Mouse (Mus musculus): ENCODE results near the gene Fancc. TPM values are rescaled to one million over a fixed set of nuclear protein-coding genes. Genes with fewer than 3 reads are reported as not detected.

Fancc gene
- polyA plus RNA-seq, 1 experiment from 2014 or later: 21.2 TPM

- Histone ChIP-seq H3K4me3 (peak overlapping the region; percentile 12; the same call in 1 of the 2 replicates), H3K9ac (peak overlapping the region; percentile 61), H3K4me1 (peaks cover 90% of the 10 kb centered on the region), H3K36me3 (peaks cover 26% of the 10 kb centered on the region), H3K9me3 (no peaks in the 10 kb centered on the region), H3K4me2 (peak overlapping the region; percentile 82), H3K27ac (peak overlapping the region; percentile 83), H3K27me3 (no peaks in the 10 kb centered on the region)
- no peak for ATAC-seq (ENCODE audit: insufficient number of reproducible peaks, insufficient read depth, low FRiP score, low TSS enrichment, low read depth)
- WGBS: 80% methylated on average over 7 of the region's 7 CpGs
Observed at GRCm38 (mm10) chr13:63249171-63249570, 247.9 kb downstream of the Fancc start.

GRCm38 (mm10) chr13:63248318-63248717, 248.8 kb downstream of the Fancc start:
- ATAC-seq (ENCODE audit: insufficient number of reproducible peaks, insufficient read depth, low FRiP score, low TSS enrichment, low read depth): no peak
- 87% methylated on average over 10 of the region's 10 CpGs for WGBS
- H3K9ac ChIP-seq: peak overlapping the region; percentile 61
- peak overlapping the region; percentile 86 for H3K27ac ChIP-seq
- H3K36me3 ChIP-seq: peaks cover 21% of the 10 kb centered on the region
- H3K9me3 ChIP-seq: no peaks in the 10 kb centered on the region
- H3K4me2 ChIP-seq: peak overlapping the region; percentile 82
- H3K4me1 ChIP-seq: peaks cover 91% of the 10 kb centered on the region
- H3K4me3 ChIP-seq: peak overlapping the region; percentile 0; the same call in 1 of the 2 replicates
- no peaks in the 10 kb centered on the region for H3K27me3 ChIP-seq

- Histone ChIP-seq H3K36me3 (peaks cover 21% of the 10 kb centered on the region), H3K9me3 (no peaks in the 10 kb centered on the region)
Observed at GRCm38 (mm10) chr13:63247631-63248030, 249.4 kb downstream of the Fancc start.

GRCm38 (mm10) chr13:63247041-63247440, 250.0 kb downstream of the Fancc start:
- WGBS: 53% methylated on average over 7 of the region's 7 CpGs
- ATAC-seq (ENCODE audit: insufficient number of reproducible peaks, insufficient read depth, low FRiP score, low TSS enrichment, low read depth): no peak
- Histone ChIP-seq H3K4me3 (peak overlapping the region; percentile 62), H3K36me3 (peaks cover 21% of the 10 kb centered on the region), H3K27ac (peak overlapping the region; percentile 86), H3K9ac (peak overlapping the region; percentile 61), H3K4me2 (peak overlapping the region; percentile 82), H3K9me3 (no peaks in the 10 kb centered on the region), H3K4me1 (peaks cover 91% of the 10 kb centered on the region), H3K27me3 (no peaks in the 10 kb centered on the region)

More at GRCm38 (mm10) chr13:63247631-63248030, 249.4 kb downstream of the Fancc start:
- ATAC-seq (ENCODE audit: insufficient number of reproducible peaks, insufficient read depth, low FRiP score, low TSS enrichment, low read depth): no peak
- WGBS: 71% methylated on average over 11 of the region's 11 CpGs
- Histone ChIP-seq H3K9ac (peak overlapping the region; percentile 61), H3K27ac (peak overlapping the region; percentile 86), H3K4me1 (peaks cover 90% of the 10 kb centered on the region), H3K4me3 (peak overlapping the region; percentile 0), H3K27me3 (no peaks in the 10 kb centered on the region), H3K4me2 (peak overlapping the region; percentile 82)

- H3K4me3 ChIP-seq: peak overlapping the region; percentile 62
- H3K27ac ChIP-seq: peak overlapping the region; percentile 86
- peaks cover 91% of the 10 kb centered on the region for H3K4me1 ChIP-seq
- H3K27me3 ChIP-seq: no peaks in the 10 kb centered on the region
- peak overlapping the region; percentile 82 for H3K4me2 ChIP-seq
- H3K36me3 ChIP-seq: peaks cover 21% of the 10 kb centered on the region
- 48% methylated on average over 12 of the region's 12 CpGs for WGBS
- no peak for ATAC-seq (ENCODE audit: insufficient number of reproducible peaks, insufficient read depth, low FRiP score, low TSS enrichment, low read depth)
- peak overlapping the region; percentile 65 for H3K9ac ChIP-seq
- no peaks in the 10 kb centered on the region for H3K9me3 ChIP-seq
Observed at GRCm38 (mm10) chr13:63246332-63246940, 250.6 kb downstream of the Fancc start.

- Histone ChIP-seq H3K4me1 (peaks cover 86% of the 10 kb centered on the region), H3K27ac (peak overlapping the region; percentile 86), H3K36me3 (peaks cover 21% of the 10 kb centered on the region), H3K27me3 (no peaks in the 10 kb centered on the region), H3K9ac (peak overlapping the region; percentile 65), H3K4me2 (peak overlapping the region; percentile 82), H3K4me3 (peak overlapping the region; percentile 62), H3K9me3 (no peaks in the 10 kb centered on the region)
- no peak for ATAC-seq (ENCODE audit: insufficient number of reproducible peaks, insufficient read depth, low FRiP score, low TSS enrichment, low read depth)
- WGBS: 45% methylated on average over 4 of the region's 4 CpGs
Observed at GRCm38 (mm10) chr13:63245812-63246211, 251.3 kb downstream of the Fancc start.

- Histone ChIP-seq H3K27ac (peak overlapping the region; percentile 86), H3K9ac (peak overlapping the region; percentile 65), H3K4me1 (peaks cover 80% of the 10 kb centered on the region), H3K9me3 (no peaks in the 10 kb centered on the region), H3K4me2 (peak overlapping the region; percentile 82), H3K36me3 (peaks cover 17% of the 10 kb centered on the region), H3K4me3 (peak overlapping the region; percentile 62), H3K27me3 (no peaks in the 10 kb centered on the region)
- no peak for ATAC-seq (ENCODE audit: insufficient number of reproducible peaks, insufficient read depth, low FRiP score, low TSS enrichment, low read depth)
- 34% methylated on average over 9 of the region's 9 CpGs for WGBS
Observed at GRCm38 (mm10) chr13:63245218-63245617, 251.9 kb downstream of the Fancc start.

GRCm38 (mm10) chr13:63244425-63244824, 252.7 kb downstream of the Fancc start:
- 41% methylated on average over 3 of the region's 3 CpGs for WGBS

GRCm38 (mm10) chr13:63243586-63243985, 253.5 kb downstream of the Fancc start:
- Histone ChIP-seq H3K4me1 (peaks cover 75% of the 10 kb centered on the region), H3K9me3 (no peaks in the 10 kb centered on the region), H3K9ac (peak overlapping the region; percentile 74), H3K27me3 (no peaks in the 10 kb centered on the region), H3K4me2 (peak overlapping the region; percentile 82), H3K27ac (peak overlapping the region; percentile 86), H3K36me3 (peaks cover 10% of the 10 kb centered on the region; the same call in 1 of the 2 replicates), H3K4me3 (peak overlapping the region; percentile 62)
- 58% methylated on average over 5 of the region's 5 CpGs for WGBS
- no peak for ATAC-seq (ENCODE audit: insufficient number of reproducible peaks, insufficient read depth, low FRiP score, low TSS enrichment, low read depth)

More at GRCm38 (mm10) chr13:63244425-63244824, 252.7 kb downstream of the Fancc start:
- Histone ChIP-seq H3K4me3 (peak overlapping the region; percentile 62), H3K4me1 (peaks cover 73% of the 10 kb centered on the region), H3K36me3 (peaks cover 12% of the 10 kb centered on the region), H3K9ac (peak overlapping the region; percentile 74), H3K27ac (peak overlapping the region; percentile 86), H3K4me2 (peak overlapping the region; percentile 82), H3K9me3 (no peaks in the 10 kb centered on the region), H3K27me3 (no peaks in the 10 kb centered on the region)
- no peak for ATAC-seq (ENCODE audit: insufficient number of reproducible peaks, insufficient read depth, low FRiP score, low TSS enrichment, low read depth)

- Histone ChIP-seq H3K9ac (peak overlapping the region; percentile 84), H3K27me3 (no peaks in the 10 kb centered on the region), H3K4me3 (peak overlapping the region; percentile 62), H3K9me3 (no peaks in the 10 kb centered on the region), H3K4me1 (peaks cover 71% of the 10 kb centered on the region), H3K36me3 (0 out of 2 replicates have a peak, but pooled peaks cover 4% of the 10 kb centered on the region), H3K4me2 (peak overlapping the region; percentile 82), H3K27ac (peak overlapping the region; percentile 95)
- 45% methylated on average over 10 of the region's 10 CpGs for WGBS
- ATAC-seq (ENCODE audit: insufficient number of reproducible peaks, insufficient read depth, low FRiP score, low TSS enrichment, low read depth): no peak
Observed at GRCm38 (mm10) chr13:63242401-63243192, 254.5 kb downstream of the Fancc start.

GRCm38 (mm10) chr13:63241665-63242064, 255.4 kb downstream of the Fancc start:
- 47% methylated on average over 3 of the region's 3 CpGs for WGBS
- Histone ChIP-seq H3K9ac (peak overlapping the region; percentile 84), H3K9me3 (no peaks in the 10 kb centered on the region), H3K4me1 (peaks cover 63% of the 10 kb centered on the region), H3K27me3 (no peaks in the 10 kb centered on the region), H3K27ac (peak overlapping the region; percentile 95), H3K4me3 (peak overlapping the region; percentile 62), H3K4me2 (peak overlapping the region; percentile 82), H3K36me3 (0 out of 2 replicates have a peak, but pooled peaks cover 4% of the 10 kb centered on the region)
- no peak for ATAC-seq (ENCODE audit: insufficient number of reproducible peaks, insufficient read depth, low FRiP score, low TSS enrichment, low read depth)

All from embryonic facial prominence, embryonic 13.5 days (tissue).